Mouse (Mus musculus): Measurements from ENCODE around the gene Olfr1442. TPM values are rescaled to one million over a fixed set of nuclear protein-coding genes. Genes with fewer than 3 reads are reported as not detected.
"Not testable (repeated sequence)": the region's sequence is repeated elsewhere in the genome, so short reads cannot be mapped to it uniquely, and the experiment has no call there.

Olfr1442 gene
- polyA plus RNA-seq, 1 experiment from 2014 or later = not detected

- H3K9ac ChIP-seq = no peak within 1 kb of the TSS
- WGBS = 79% methylated on average over 3 of the region's 3 CpGs
- no peak within 1 kb of the TSS for H3K27ac ChIP-seq
- no peaks in the 10 kb centered on the region for H3K27me3 ChIP-seq
- H3K4me3 ChIP-seq = no peak within 1 kb of the TSS
- no peak for ATAC-seq (ENCODE audit: insufficient number of reproducible peaks, insufficient read depth, low FRiP score, low TSS enrichment, low read depth)
- no peaks in the 10 kb centered on the region for H3K4me1 ChIP-seq
- no peak within 1 kb of the TSS for H3K4me2 ChIP-seq
- H3K36me3 ChIP-seq = no peaks in the 10 kb centered on the region
- no peaks in the 10 kb centered on the region for H3K9me3 ChIP-seq
These were observed 25.4 kb downstream of the Olfr1442 start, which contains the start of gene Keg1 for GRCm38 (mm10) chr19:12695590-12695989. TSS of gene Keg1 (plus strand) at chr19:12695786.

GRCm38 (mm10) chr19:12696221-12696620, 26.0 kb downstream of the Olfr1442 start:
- Histone ChIP-seq H3K4me1 (no peaks in the 10 kb centered on the region), H3K9ac (no peak overlapping the region), H3K4me2 (no peak overlapping the region), H3K4me3 (no peak overlapping the region), H3K9me3 (no peaks in the 10 kb centered on the region), H3K27ac (no peak overlapping the region), H3K36me3 (no peaks in the 10 kb centered on the region), H3K27me3 (no peaks in the 10 kb centered on the region)
- ATAC-seq (ENCODE audit: insufficient number of reproducible peaks, insufficient read depth, low FRiP score, low TSS enrichment, low read depth) = no peak

DNA sequence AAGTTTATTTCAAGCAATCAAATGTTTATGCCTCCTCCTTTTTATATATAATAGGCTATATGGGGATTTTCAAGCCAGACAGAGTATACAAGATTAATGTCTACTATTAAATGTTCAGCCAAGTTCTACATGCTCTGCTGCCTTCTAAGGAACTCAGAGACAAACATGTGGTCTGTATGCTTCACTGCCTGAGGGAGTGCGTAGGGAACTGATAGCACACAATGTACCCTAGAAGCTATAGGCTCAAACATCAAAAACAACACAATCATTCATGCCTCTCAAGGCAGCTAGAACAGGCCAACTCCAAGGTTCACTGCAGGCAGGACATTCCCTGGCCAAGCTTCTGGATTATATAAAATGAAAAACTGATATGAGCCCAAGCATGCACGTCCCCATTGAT, 38.2 kb downstream of the Olfr1442 start:
- no peaks in the 10 kb centered on the region for H3K36me3 ChIP-seq
- no peaks in the 10 kb centered on the region for H3K4me1 ChIP-seq
- H3K27me3 ChIP-seq = no peaks in the 10 kb centered on the region
- no peak overlapping the region for H3K9ac ChIP-seq
- H3K4me2 ChIP-seq = no peak overlapping the region
- 73% methylated on average over 2 of the region's 2 CpGs for WGBS
- H3K27ac ChIP-seq = no peak overlapping the region
- H3K9me3 ChIP-seq = no peaks in the 10 kb centered on the region
- H3K4me3 ChIP-seq = no peak overlapping the region
- ATAC-seq (ENCODE audit: insufficient number of reproducible peaks, insufficient read depth, low FRiP score, low TSS enrichment, low read depth) = no peak

- no peaks in the 10 kb centered on the region for H3K4me1 ChIP-seq
- no peak overlapping the region for H3K4me2 ChIP-seq
- H3K27ac ChIP-seq = no peak overlapping the region
- H3K36me3 ChIP-seq = no peaks in the 10 kb centered on the region
- no peak overlapping the region for H3K4me3 ChIP-seq
- no peak overlapping the region for H3K9ac ChIP-seq
- H3K27me3 ChIP-seq = no peaks in the 10 kb centered on the region
- no peak for ATAC-seq (ENCODE audit: insufficient number of reproducible peaks, insufficient read depth, low FRiP score, low TSS enrichment, low read depth)
- H3K9me3 ChIP-seq = no peaks in the 10 kb centered on the region
These were observed 38.7 kb downstream of the Olfr1442 start for GRCm38 (mm10) chr19:12708986-12709385.

- no peaks in the 10 kb centered on the region for H3K9me3 ChIP-seq
- no peak overlapping the region for H3K4me3 ChIP-seq
- 74% methylated on average over 6 of the region's 6 CpGs for WGBS
- no peak overlapping the region for H3K27ac ChIP-seq
- H3K27me3 ChIP-seq = no peaks in the 10 kb centered on the region
- H3K4me1 ChIP-seq = no peaks in the 10 kb centered on the region
- ATAC-seq (ENCODE audit: insufficient number of reproducible peaks, insufficient read depth, low FRiP score, low TSS enrichment, low read depth) = no peak
- no peak overlapping the region for H3K4me2 ChIP-seq
- H3K36me3 ChIP-seq = no peaks in the 10 kb centered on the region
- H3K9ac ChIP-seq = no peak overlapping the region
These were observed 49.0 kb downstream of the Olfr1442 start for GRCm38 (mm10) chr19:12719189-12719588.

GRCm38 (mm10) chr19:12720463-12720862, 50.2 kb downstream of the Olfr1442 start:
- Histone ChIP-seq H3K36me3 (no peaks in the 10 kb centered on the region), H3K27ac (no peak overlapping the region), H3K4me1 (no peaks in the 10 kb centered on the region), H3K4me3 (no peak overlapping the region), H3K4me2 (no peak overlapping the region), H3K9me3 (no peaks in the 10 kb centered on the region), H3K9ac (no peak overlapping the region), H3K27me3 (no peaks in the 10 kb centered on the region)
- WGBS = 70% methylated on average over 2 of the region's 2 CpGs
- ATAC-seq (ENCODE audit: insufficient number of reproducible peaks, insufficient read depth, low FRiP score, low TSS enrichment, low read depth) = no peak

DNA sequence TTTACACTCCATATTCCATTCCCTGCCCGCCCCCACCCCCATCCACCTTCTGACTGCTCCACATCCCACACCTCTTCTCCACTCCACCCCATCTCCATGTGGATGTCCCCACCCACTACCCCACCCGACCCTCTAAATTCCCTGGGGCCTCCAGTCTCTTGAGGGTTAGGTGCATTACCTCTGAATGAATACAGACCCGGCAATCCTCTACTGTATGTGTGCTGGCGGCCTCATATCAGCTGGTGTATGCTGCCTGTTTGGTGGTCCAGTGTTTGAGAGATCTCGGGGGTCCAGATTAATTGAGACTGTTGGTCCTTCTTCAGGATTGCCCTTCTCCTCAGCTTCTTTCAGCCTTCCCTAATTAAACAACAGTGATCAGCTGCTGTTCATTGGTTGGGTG, 50.7 kb downstream of the Olfr1442 start:
- not testable (repeated sequence) for H3K9me3 ChIP-seq; ATAC-seq (ENCODE audit: insufficient number of reproducible peaks, insufficient read depth, low FRiP score, low TSS enrichment, low read depth); H3K27ac ChIP-seq; H3K9ac ChIP-seq; H3K4me1 ChIP-seq; H3K4me2 ChIP-seq; H3K36me3 ChIP-seq; H3K27me3 ChIP-seq; H3K4me3 ChIP-seq
- 85% methylated on average over 5 of the region's 5 CpGs for WGBS

GRCm38 (mm10) chr19:12721596-12721995, 51.4 kb downstream of the Olfr1442 start:
- ATAC-seq (ENCODE audit: insufficient number of reproducible peaks, insufficient read depth, low FRiP score, low TSS enrichment, low read depth); H3K4me3 ChIP-seq; H3K27me3 ChIP-seq; H3K4me1 ChIP-seq; H3K36me3 ChIP-seq; H3K27ac ChIP-seq; H3K9ac ChIP-seq; H3K4me2 ChIP-seq; H3K9me3 ChIP-seq: not testable (repeated sequence)
- 90% methylated on average over 7 of the region's 7 CpGs for WGBS

GRCm38 (mm10) chr19:12722308-12722707, 52.1 kb downstream of the Olfr1442 start:
- ATAC-seq (ENCODE audit: insufficient number of reproducible peaks, insufficient read depth, low FRiP score, low TSS enrichment, low read depth) = no peak
- H3K4me3 ChIP-seq = no peak overlapping the region

GRCm38 (mm10) chr19:12725851-12726250, 55.6 kb downstream of the Olfr1442 start:
- H3K4me2 ChIP-seq = no peak overlapping the region
- no peaks in the 10 kb centered on the region for H3K36me3 ChIP-seq
- no peak for ATAC-seq (ENCODE audit: insufficient number of reproducible peaks, insufficient read depth, low FRiP score, low TSS enrichment, low read depth)
- no peak overlapping the region for H3K27ac ChIP-seq
- no peak overlapping the region for H3K9ac ChIP-seq
- WGBS = 70% methylated on average over 1 of the region's 1 CpGs
- no peak overlapping the region for H3K4me3 ChIP-seq
- no peaks in the 10 kb centered on the region for H3K4me1 ChIP-seq
- H3K9me3 ChIP-seq = no peaks in the 10 kb centered on the region
- H3K27me3 ChIP-seq = no peaks in the 10 kb centered on the region

More at GRCm38 (mm10) chr19:12722308-12722707, 52.1 kb downstream of the Olfr1442 start:
- H3K27me3 ChIP-seq = no peaks in the 10 kb centered on the region
- no peak overlapping the region for H3K27ac ChIP-seq
- H3K9me3 ChIP-seq = no peaks in the 10 kb centered on the region
- no peaks in the 10 kb centered on the region for H3K36me3 ChIP-seq
- no peak overlapping the region for H3K9ac ChIP-seq
- no peak overlapping the region for H3K4me2 ChIP-seq
- no peaks in the 10 kb centered on the region for H3K4me1 ChIP-seq
- 79% methylated on average over 3 of the region's 3 CpGs for WGBS

Other genes starting within 250 kb of the Olfr1442 start
- not detected in 2 replicates for gene Pfpl, start 242.5 kb upstream of the Olfr1442 start, polyA plus RNA-seq (2015; fragmentation: Nextera tagmentation; extraction: Ambion mirVana)
- gene Mpeg1, start 209.7 kb upstream of the Olfr1442 start, polyA plus RNA-seq (2015; fragmentation: Nextera tagmentation; extraction: Ambion mirVana) = 0.36 and 0.41 TPM in 2 replicates
- gene Dtx4, start 169.0 kb upstream of the Olfr1442 start, polyA plus RNA-seq (2015; fragmentation: Nextera tagmentation; extraction: Ambion mirVana) = 6.0 and 6.7 TPM in 2 replicates
- gene Fam111a, start 124.7 kb upstream of the Olfr1442 start, polyA plus RNA-seq (2015; fragmentation: Nextera tagmentation; extraction: Ambion mirVana) = 20.3 and 23.4 TPM in 2 replicates
- 0.19 and 0.25 TPM in 2 replicates for gene Gm4952, start 70.5 kb upstream of the Olfr1442 start, polyA plus RNA-seq (2015; fragmentation: Nextera tagmentation; extraction: Ambion mirVana)
- not detected in 2 replicates for gene Glyat, start 37.1 kb upstream of the Olfr1442 start, polyA plus RNA-seq (2015; fragmentation: Nextera tagmentation; extraction: Ambion mirVana)
- not detected in 2 replicates for gene Olfr1443, start 7.7 kb downstream of the Olfr1442 start, polyA plus RNA-seq (2015; fragmentation: Nextera tagmentation; extraction: Ambion mirVana)
- not detected in 2 replicates for gene Keg1, start 25.3 kb downstream of the Olfr1442 start, polyA plus RNA-seq (2015; fragmentation: Nextera tagmentation; extraction: Ambion mirVana)
- 1.4 and 1.9 TPM in 2 replicates for gene Cntf, start 95.2 kb downstream of the Olfr1442 start, polyA plus RNA-seq (2015; fragmentation: Nextera tagmentation; extraction: Ambion mirVana)
- gene Zfp91, start 125.7 kb downstream of the Olfr1442 start, polyA plus RNA-seq (2015; fragmentation: Nextera tagmentation; extraction: Ambion mirVana) = 14.9 and 16.8 TPM in 2 replicates
- 1.2 and 2.3 TPM in 2 replicates for gene Lpxn, start 125.8 kb downstream of the Olfr1442 start, polyA plus RNA-seq (2015; fragmentation: Nextera tagmentation; extraction: Ambion mirVana)
- gene Gm5244, start 176.2 kb downstream of the Olfr1442 start, polyA plus RNA-seq (2015; fragmentation: Nextera tagmentation; extraction: Ambion mirVana) = not detected in 2 replicates
- gene Olfr1444, start 186.8 kb downstream of the Olfr1442 start, polyA plus RNA-seq (2015; fragmentation: Nextera tagmentation; extraction: Ambion mirVana) = not detected in 2 replicates
- gene Olfr1445, start 213.4 kb downstream of the Olfr1442 start, polyA plus RNA-seq (2015; fragmentation: Nextera tagmentation; extraction: Ambion mirVana) = not detected in 2 replicates
- gene Olfr1446, start 223.1 kb downstream of the Olfr1442 start, polyA plus RNA-seq (2015; fragmentation: Nextera tagmentation; extraction: Ambion mirVana) = not detected in 2 replicates
- not detected in 2 replicates for gene Olfr1447, start 233.3 kb downstream of the Olfr1442 start, polyA plus RNA-seq (2015; fragmentation: Nextera tagmentation; extraction: Ambion mirVana)

Data from embryonic facial prominence, embryonic 13.5 days (tissue).